Mouse (Mus musculus) liver, embryonic 14.5 days (tissue): ENCODE results near the gene Kng2. TPM values are rescaled to one million over a fixed set of nuclear protein-coding genes. Genes with fewer than 3 reads are reported as not detected.
"Not testable (repeated sequence)": the region's sequence is repeated elsewhere in the genome, so short reads cannot be mapped to it uniquely, and the experiment has no call there.

ENCODE experiments used
- ATAC-seq: fragments of 200-750 bp; cut with Nextera tagmentation; 2 replicates; pipeline ENCODE4 v1.8.0; 2017; ENCODE audit warnings: moderate number of reproducible peaks, mild to moderate bottlenecking, moderate library complexity; ENCODE audit not compliant: insufficient read depth
- DNase-seq, 3 experiments: peaks; one replicate each; pipeline ENCODE4 v3.0.0-alpha.2; 2012 to 2013; ENCODE audit warnings: low read depth in 3 of 3, low spot score in 3 of 3
- H3K27ac ChIP-seq: fragments of 300-500 bp; sonication (generic); 2 replicates; pipeline ENCODE4 v1.5.1; 2014; ENCODE audit warnings: moderate library complexity, mild to moderate bottlenecking, control low read depth, inconsistent platforms
- H3K27me3 ChIP-seq: fragments of 300-500 bp; sonication (generic); 2 replicates; pipeline ENCODE4 v1.6.1; 2014; ENCODE audit warnings: mild to moderate bottlenecking, low read length, moderate library complexity; ENCODE audit not compliant: control insufficient read depth, insufficient read depth
- H3K36me3 ChIP-seq: fragments of 300-500 bp; sonication (generic); replicated peaks from 2 replicates; pipeline ENCODE4 v1.6.1; 2014; ENCODE audit warnings: low read depth; ENCODE audit not compliant: control insufficient read depth, insufficient read depth
- H3K4me1 ChIP-seq, 2 experiments: fragments of 200-500 bp in 1 of 2; fragments of 300-500 bp in 1 of 2; sonication (generic) in 1 of 2; replicated peaks; 2 replicates each; pipeline ENCODE4 v1.6.1; 2012 to 2014; ENCODE audit warnings: antibody characterized with exemption in 1 of 2, inconsistent platforms in 1 of 2, low read length in 1 of 2; ENCODE audit not compliant: control insufficient read depth in 2 of 2, insufficient read depth in 2 of 2
- H3K4me2 ChIP-seq: fragments of 300-500 bp; sonication (generic); 2 replicates; pipeline ENCODE4 v1.6.1; 2014; ENCODE audit warnings: low read depth, mild to moderate bottlenecking, control low read depth, moderate library complexity
- H3K4me3 ChIP-seq, 2 experiments: fragments of 200-500 bp in 1 of 2; fragments of 300-500 bp in 1 of 2; sonication (generic) in 1 of 2; 2 replicates each; pipeline ENCODE4 v1.5.1; 2012 to 2014; ENCODE audit warnings: low read depth in 2 of 2, low read length in 2 of 2, mild to moderate bottlenecking in 2 of 2, control low read depth in 1 of 2, inconsistent platforms in 1 of 2, moderate library complexity in 1 of 2; ENCODE audit not compliant: insufficient read depth in 1 of 2
- H3K9ac ChIP-seq: fragments of 300-500 bp; sonication (generic); replicated peaks from 2 replicates; pipeline ENCODE4 v1.6.1; 2014; ENCODE audit warnings: mild to moderate bottlenecking, control low read depth, moderate library complexity
- H3K9me3 ChIP-seq: fragments of 300-500 bp; sonication (generic); 2 replicates; pipeline ENCODE4 v1.6.1; 2016; ENCODE audit warnings: low read length, mixed read lengths; ENCODE audit not compliant: control insufficient read depth
- WGBS: fragments of 180-500 bp; shearing (Covaris S2); extraction: QIAGEN DNeasy Blood & Tissue Kit; methylation state at CpG from one replicate; pipeline ENCODE4 v1.1.7; 2014; ENCODE audit not compliant: insufficient replicate concordance; 5-methylcytosine and 5-hydroxymethylcytosine counted together
- polyA plus RNA-seq, 2 experiments: library from polyadenylated mRNA; depleted of rRNA in 1 of 2; stranded (reverse) in 1 of 2; unstranded in 1 of 2; fragments of >200 nt; fragmentation: Nextera tagmentation in 1 of 2; extraction: Ambion mirVana in 1 of 2; gene quantifications; 2 replicates each; pipeline versions ENCODE4 v1.2.1 to v1.2.3; 2012 to 2014

Gene Kng2
- polyA plus RNA-seq (2012; rRNA removed) = 7.9 and 13.3 TPM in 2 replicates
- 27.6 and 27.7 TPM in 2 replicates for polyA plus RNA-seq (2014; fragmentation: Nextera tagmentation; extraction: Ambion mirVana)

GRCm38 (mm10) chr16:23028966-23029600 lies at the start of gene Kng2:
TSS of gene Kng2 (minus strand) at chr16:23029482.
- WGBS = 61% methylated on average over 3 of the region's 3 CpGs
- not testable (repeated sequence) for H3K27ac ChIP-seq, H3K4me1 ChIP-seq, H3K9ac ChIP-seq, H3K9me3 ChIP-seq, H3K27me3 ChIP-seq, H3K36me3 ChIP-seq, H3K4me3 ChIP-seq
- peak in 2 of 3 experiments; percentile 9 to 20 for DNase-seq
- ATAC-seq = peak; percentile 31; the same call in 1 of the 2 replicates
- H3K4me2 ChIP-seq = peak within 1 kb of the TSS; percentile 15; the same call in 1 of the 2 replicates

GRCm38 (mm10) chr16:23077516-23077915 lies 48.2 kb upstream of the Kng2 start:
- H3K4me3 ChIP-seq, H3K4me1 ChIP-seq, H3K27me3 ChIP-seq, H3K36me3 ChIP-seq, DNase-seq, H3K4me2 ChIP-seq, H3K27ac ChIP-seq, H3K9ac ChIP-seq, H3K9me3 ChIP-seq, ATAC-seq: not testable (repeated sequence)
- 64% methylated on average over 6 of the region's 6 CpGs for WGBS

DNA sequence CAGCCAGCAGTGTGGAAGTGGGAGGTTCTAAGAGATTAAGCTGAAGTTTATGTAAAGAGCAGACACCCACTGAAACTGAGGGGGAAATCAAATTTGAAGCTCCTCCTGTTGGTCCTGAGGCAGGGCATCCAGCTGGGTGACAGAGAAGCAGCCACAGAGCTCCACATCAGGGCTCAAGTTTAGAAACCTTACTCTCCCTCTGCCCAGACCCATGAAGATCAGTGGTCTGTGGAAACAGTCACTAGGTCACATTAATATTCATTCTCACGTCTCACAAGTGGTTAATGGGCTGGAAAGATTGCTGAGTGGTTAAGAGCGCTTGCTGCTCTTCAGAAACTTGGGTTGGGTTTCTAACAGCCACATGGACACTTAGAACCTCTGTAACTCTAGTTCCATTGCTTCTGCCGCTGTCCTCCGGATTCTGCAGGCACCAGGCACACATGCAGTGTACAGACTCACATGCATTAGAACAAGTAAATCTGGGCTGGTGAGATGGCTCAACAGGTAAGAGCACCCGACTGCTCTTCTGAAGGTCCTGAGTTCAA lies 31.6 kb upstream of the Kng2 start:
- H3K4me3 ChIP-seq, H3K4me2 ChIP-seq, H3K9ac ChIP-seq, DNase-seq, H3K9me3 ChIP-seq, H3K4me1 ChIP-seq, H3K27ac ChIP-seq, H3K27me3 ChIP-seq, ATAC-seq, H3K36me3 ChIP-seq: not testable (repeated sequence)
- WGBS = 57% methylated on average over 5 of the region's 5 CpGs

DNA sequence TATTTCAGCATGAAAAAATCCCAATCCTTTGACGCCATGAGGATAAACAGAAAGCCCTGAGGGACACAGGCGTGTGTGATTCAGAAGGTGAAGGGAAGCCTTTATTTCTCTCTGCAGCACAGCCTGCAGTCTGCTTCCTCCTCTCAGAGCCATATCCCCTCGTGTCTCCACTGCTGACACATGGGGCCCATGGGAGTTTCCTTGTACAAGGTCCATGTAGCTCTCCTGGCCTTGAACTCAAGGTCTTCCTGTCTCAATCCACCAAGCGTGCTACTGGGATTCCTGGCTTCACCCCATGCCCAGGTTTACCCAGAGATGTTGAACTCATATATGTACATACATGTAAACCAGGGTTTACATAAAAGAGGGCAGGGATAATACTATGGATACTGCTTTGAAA lies 30.3 kb upstream of the Kng2 start:
- WGBS = 40% methylated on average over 4 of the region's 4 CpGs
- not testable (repeated sequence) for ATAC-seq, H3K4me1 ChIP-seq, H3K27ac ChIP-seq, H3K36me3 ChIP-seq, H3K9ac ChIP-seq, DNase-seq, H3K9me3 ChIP-seq, H3K27me3 ChIP-seq, H3K4me2 ChIP-seq
- peak overlapping the region in 1 of 2 experiments; percentile 21; a peak in 1 of 4 replicates for H3K4me3 ChIP-seq

GRCm38 (mm10) chr16:23057668-23058447 lies 28.6 kb upstream of the Kng2 start, which contains the start of gene Kng1:
TSS of gene Kng1 (plus strand) at chr16:23057865.
- not testable (repeated sequence) for H3K9me3 ChIP-seq, H3K4me1 ChIP-seq, H3K9ac ChIP-seq, H3K36me3 ChIP-seq, H3K27ac ChIP-seq, H3K4me2 ChIP-seq, H3K27me3 ChIP-seq
- peak within 1 kb of the TSS; percentile 34 to 46 for H3K4me3 ChIP-seq
- 38% methylated on average over 1 of the region's 1 CpGs for WGBS
- DNase-seq (peak; percentile 23 to 47 (median 30)), ATAC-seq (peak; percentile 78)
